Mouse (Mus musculus) hindbrain, postnatal 0 days (tissue): Measurements from ENCODE around the gene Phgr1. TPM values are rescaled to one million over a fixed set of nuclear protein-coding genes. Genes with fewer than 3 reads are reported as not detected.
A peak's percentile ranks its signal among the peaks of the same experiment; 100 is the strongest.

Experiments used
- ATAC-seq: fragments of 200-750 bp; cut with Nextera tagmentation; 2 replicates; pipeline ENCODE4 v1.8.0; 2017; ENCODE audit warnings: mild to moderate bottlenecking, moderate TSS enrichment, moderate library complexity
- DNase-seq: peaks from one replicate; pipeline ENCODE4 v3.0.0-alpha.2; 2015; ENCODE audit warnings: low spot score
- H3K27ac ChIP-seq: fragments of 300-500 bp; sonication (generic); 2 replicates; pipeline ENCODE4 v1.5.1; 2014; ENCODE audit warnings: mild to moderate bottlenecking
- H3K27me3 ChIP-seq: fragments of 300-500 bp; sonication (generic); 2 replicates; pipeline ENCODE4 v1.6.1; 2014; ENCODE audit warnings: low read length, mixed read lengths; ENCODE audit not compliant: insufficient read depth
- H3K36me3 ChIP-seq: fragments of 300-500 bp; sonication (generic); 2 replicates; pipeline ENCODE4 v1.6.1; 2014; ENCODE audit warnings: low read length, mixed read lengths; ENCODE audit not compliant: insufficient read depth
- H3K4me1 ChIP-seq: fragments of 300-500 bp; sonication (generic); 2 replicates; pipeline ENCODE4 v1.6.1; 2014; ENCODE audit warnings: antibody characterized with exemption, low read length, mixed read lengths; ENCODE audit not compliant: insufficient read depth
- H3K4me2 ChIP-seq: fragments of 300-500 bp; sonication (generic); 2 replicates; pipeline ENCODE4 v1.6.1; 2014; ENCODE audit warnings: low read depth, mild to moderate bottlenecking, low read length, moderate library complexity, mixed read lengths
- H3K4me3 ChIP-seq: fragments of 300-500 bp; sonication (generic); 2 replicates; pipeline ENCODE4 v1.5.1; 2014; ENCODE audit warnings: low read length
- H3K9ac ChIP-seq: fragments of 300-500 bp; sonication (generic); replicated peaks from 2 replicates; pipeline ENCODE4 v1.6.1; 2014; ENCODE audit warnings: mild to moderate bottlenecking, low read length, moderate library complexity, mixed read lengths
- H3K9me3 ChIP-seq: fragments of 300-500 bp; sonication (generic); 2 replicates; pipeline ENCODE4 v1.6.1; 2016; ENCODE audit warnings: low read length, mixed read lengths
- CTCF ChIP-seq: IDR thresholded peaks from 2 replicates; pipeline ENCODE4 v1.5.1; 2016; ENCODE audit warnings: antibody characterized with exemption, control low read depth, low read depth
- WGBS: fragments of 180-500 bp; shearing (Covaris S2); extraction: QIAGEN DNeasy Blood & Tissue Kit; methylation state at CpG from one replicate; pipeline ENCODE4 v1.1.7; 2014; 5-methylcytosine and 5-hydroxymethylcytosine counted together
- polyA plus RNA-seq: library from polyadenylated mRNA; unstranded; fragments of >200 nt; fragmentation: Nextera tagmentation; extraction: Ambion mirVana; gene quantifications from 2 replicates; pipeline ENCODE4 v1.2.1, GENCODE M21; 2015
- total RNA-seq: library from RNA; depleted of rRNA; stranded (reverse); fragments of >200 nt; gene quantifications from 2 replicates; pipeline ENCODE4 v1.2.3, GENCODE M21; 2014

Gene Phgr1
- total and polyA plus RNA-seq, 2 experiments from 2014 or later = not detected

GRCm38 (mm10) chr2:118759828-118760227 lies 12.7 kb upstream of the Phgr1 start:
- Histone ChIP-seq H3K27me3 (no peaks in the 10 kb centered on the region), H3K9me3 (no peaks in the 10 kb centered on the region), H3K36me3 (no peaks in the 10 kb centered on the region), H3K27ac (no peak overlapping the region), H3K4me2 (no peak overlapping the region), H3K9ac (no peak overlapping the region), H3K4me1 (peaks cover 23% of the 10 kb centered on the region), H3K4me3 (no peak overlapping the region)
- peak; percentile 85 for DNase-seq
- 12% methylated on average over 8 of the region's 8 CpGs for WGBS
- peak; percentile 33; the same call in 1 of the 2 replicates for ATAC-seq
- TF ChIP-seq CTCF = peak; percentile 79

DNA sequence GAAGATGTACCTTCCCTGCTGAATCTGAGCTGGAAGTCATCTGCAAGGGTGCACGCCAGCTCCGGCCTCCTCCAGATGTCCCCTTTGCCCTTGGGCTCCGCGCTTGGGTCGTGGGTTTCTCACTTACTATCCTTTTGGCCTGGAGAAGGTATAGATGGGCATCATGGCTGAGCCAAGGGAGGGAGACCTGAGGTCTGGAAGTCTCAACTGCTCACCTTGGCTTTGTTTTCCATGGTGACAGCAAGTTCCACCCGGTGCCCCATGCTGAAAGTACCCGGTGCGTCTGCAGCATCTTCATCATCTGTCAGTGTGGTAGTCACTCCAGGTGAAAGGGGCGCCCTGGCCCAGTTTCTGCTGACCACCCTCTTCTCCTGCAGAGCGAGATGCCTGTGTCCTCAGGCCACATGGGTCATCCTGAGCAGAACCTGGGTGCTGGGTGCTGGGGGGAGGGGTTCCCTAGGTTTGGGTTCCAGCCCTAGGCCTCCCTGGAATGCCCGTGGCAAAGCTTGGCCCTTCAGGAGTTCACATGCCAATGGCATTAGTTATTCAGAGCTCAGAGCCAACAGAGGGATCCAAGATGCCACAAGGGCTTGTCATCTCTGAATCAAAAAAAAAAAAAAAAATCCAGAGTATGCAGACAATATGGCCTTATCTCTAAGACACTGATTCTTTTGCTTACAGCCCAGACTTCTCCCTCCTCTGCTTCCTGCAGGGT lies 12.1 kb upstream of the Phgr1 start:
- no peak overlapping the region for H3K4me2 ChIP-seq
- WGBS = 80% methylated on average over 11 of the region's 11 CpGs
- H3K27ac ChIP-seq = no peak overlapping the region
- H3K9ac ChIP-seq = no peak overlapping the region
- H3K4me1 ChIP-seq = peaks cover 23% of the 10 kb centered on the region
- ATAC-seq = no peak
- H3K9me3 ChIP-seq = no peaks in the 10 kb centered on the region
- TF ChIP-seq CTCF = no peak
- DNase-seq = no peak
- H3K27me3 ChIP-seq = no peaks in the 10 kb centered on the region
- no peaks in the 10 kb centered on the region for H3K36me3 ChIP-seq
- H3K4me3 ChIP-seq = no peak overlapping the region

DNA sequence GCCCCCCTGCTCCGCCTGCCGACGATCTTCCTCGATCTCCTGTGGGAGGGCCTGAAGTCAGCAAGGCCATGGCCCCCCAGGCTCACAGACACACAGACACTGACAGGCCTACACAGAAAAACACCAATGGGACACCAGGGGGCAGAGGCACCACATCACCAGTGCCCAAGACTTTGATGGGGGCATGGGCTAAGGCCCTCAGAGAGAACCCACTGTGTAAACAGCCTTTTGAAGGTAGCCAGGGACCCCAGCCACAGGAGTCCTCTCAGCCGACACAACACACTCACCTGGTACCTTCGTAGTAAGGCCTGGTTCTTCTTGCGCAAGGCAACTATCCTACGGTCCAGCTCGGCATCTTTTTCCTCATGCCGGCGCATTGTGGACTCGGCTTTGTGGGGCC lies 11.2 kb upstream of the Phgr1 start:
- TF ChIP-seq CTCF = peak; percentile 45
- Histone ChIP-seq H3K27me3 (no peaks in the 10 kb centered on the region), H3K27ac (peak overlapping the region; percentile 79), H3K4me1 (peaks cover 23% of the 10 kb centered on the region), H3K4me3 (no peak overlapping the region), H3K4me2 (peak overlapping the region; percentile 41; the same call in 1 of the 2 replicates), H3K9ac (no peak overlapping the region), H3K36me3 (no peaks in the 10 kb centered on the region), H3K9me3 (no peaks in the 10 kb centered on the region)
- DNase-seq = no peak
- WGBS = 78% methylated on average over 12 of the region's 12 CpGs
- ATAC-seq = no peak

DNA sequence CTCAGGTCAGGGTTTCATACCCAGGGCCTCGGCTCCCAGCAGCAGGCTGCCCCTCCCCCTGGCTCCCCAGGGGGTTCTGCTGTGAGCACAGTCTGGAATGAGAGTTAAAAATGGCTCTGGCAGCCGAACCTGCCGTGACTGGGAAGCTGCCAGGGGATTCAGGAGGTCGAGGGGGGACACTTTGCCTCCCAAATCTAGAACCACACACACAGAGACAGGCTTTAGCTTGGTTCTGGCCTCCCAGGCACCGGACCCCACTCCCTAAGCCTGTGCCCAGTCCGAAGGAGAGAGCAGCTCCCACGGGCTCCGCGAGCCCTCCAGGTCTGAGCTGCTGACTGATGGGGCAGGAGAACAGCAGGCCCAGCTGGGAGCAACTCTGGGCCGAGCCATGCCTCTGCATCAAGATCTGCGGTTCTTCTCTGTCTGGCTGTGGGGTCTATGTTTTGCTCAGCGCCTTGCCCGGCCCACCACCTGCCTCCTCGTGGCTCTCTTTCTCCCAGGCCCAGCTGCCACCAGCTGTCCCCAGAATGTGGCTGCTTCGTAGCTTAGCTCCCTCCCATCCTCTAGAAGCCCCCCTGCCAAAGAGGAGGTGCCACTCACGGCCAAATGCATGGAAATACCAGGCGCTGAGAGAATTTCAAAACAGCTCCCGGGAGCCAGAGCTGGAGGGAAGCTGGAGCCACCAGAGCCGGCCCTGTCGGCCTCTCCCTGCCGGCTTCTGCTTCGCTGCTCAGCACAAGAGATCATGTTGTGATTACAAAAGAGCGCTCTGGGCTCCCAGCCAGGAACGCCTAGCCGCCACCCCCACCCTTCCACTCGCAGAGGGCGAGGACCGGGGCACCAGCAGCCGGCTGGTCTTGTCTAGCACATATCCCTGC lies 10.4 kb upstream of the Phgr1 start, which contains the start of gene Ccdc9b:
Ccdc9b (minus strand) TSS at position 756 of the 878 bp plus-strand sequence.
- DNase-seq (peak; percentile 89), ATAC-seq (peak; percentile 81)
- Histone ChIP-seq H3K27me3 (no peaks in the 10 kb centered on the region), H3K9me3 (no peaks in the 10 kb centered on the region), H3K36me3 (no peaks in the 10 kb centered on the region), H3K27ac (peak within 1 kb of the TSS; percentile 79), H3K4me2 (peak within 1 kb of the TSS; percentile 41), H3K4me3 (no peak within 1 kb of the TSS), H3K4me1 (peaks cover 23% of the 10 kb centered on the region), H3K9ac (peak within 1 kb of the TSS; percentile 18; the same call in 1 of the 2 replicates)
- WGBS = 6% methylated on average over 29 of the region's 29 CpGs
- TF ChIP-seq CTCF = peak; percentile 13; the same call in 1 of the 2 replicates

DNA sequence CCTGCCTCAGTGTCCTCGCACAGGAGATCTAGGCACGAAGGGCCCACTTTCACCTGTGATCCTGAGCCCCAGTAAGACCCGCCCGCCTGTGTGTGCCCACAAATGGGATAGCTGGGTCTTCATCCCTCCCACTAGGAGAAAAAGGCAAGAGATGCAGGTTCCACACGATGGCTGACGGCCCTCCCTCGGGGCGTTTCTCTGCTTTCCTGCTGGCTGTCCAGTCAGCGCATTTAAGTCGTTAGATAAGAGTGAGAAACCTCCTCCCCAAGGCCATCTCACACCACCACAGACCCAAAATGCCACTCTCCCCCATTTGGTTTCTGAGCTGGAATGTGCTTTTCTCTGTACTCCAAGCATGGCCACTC lies 9.8 kb upstream of the Phgr1 start:
- no peak for ATAC-seq
- Histone ChIP-seq H3K9me3 (no peaks in the 10 kb centered on the region), H3K27me3 (no peaks in the 10 kb centered on the region), H3K4me1 (peaks cover 23% of the 10 kb centered on the region), H3K4me3 (no peak overlapping the region), H3K4me2 (peak overlapping the region; percentile 41), H3K27ac (peak overlapping the region; percentile 79), H3K36me3 (no peaks in the 10 kb centered on the region), H3K9ac (0 out of 2 replicates have a peak overlapping the region, but pooled peaks have one; percentile 18)
- TF ChIP-seq CTCF = no peak
- 17% methylated on average over 10 of the region's 10 CpGs for WGBS
- DNase-seq = peak; percentile 38

DNA sequence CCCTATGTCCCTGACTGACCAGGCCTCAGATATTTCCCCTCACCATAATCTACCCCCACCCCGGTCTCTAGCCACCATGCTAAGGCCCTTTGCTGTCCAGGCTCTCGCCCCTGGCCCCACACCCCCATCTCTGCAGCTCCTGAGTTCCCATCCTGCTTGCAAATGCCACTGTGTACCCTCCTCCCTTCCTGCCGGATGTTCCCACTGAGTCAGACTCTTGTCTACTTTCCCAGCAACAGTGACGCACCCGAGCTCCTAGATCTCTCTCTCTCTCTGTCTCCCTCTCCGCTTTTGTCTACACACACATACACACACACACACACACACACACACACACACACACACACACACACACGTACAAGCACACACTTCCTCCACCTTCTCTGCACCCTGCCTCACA lies 9.1 kb upstream of the Phgr1 start:
- no peak for DNase-seq
- no peak for ATAC-seq
- no peak overlapping the region for H3K9ac ChIP-seq
- H3K4me3 ChIP-seq = no peak overlapping the region
- peaks cover 23% of the 10 kb centered on the region for H3K4me1 ChIP-seq
- no peaks in the 10 kb centered on the region for H3K27me3 ChIP-seq
- no peaks in the 10 kb centered on the region for H3K9me3 ChIP-seq
- H3K4me2 ChIP-seq = no peak overlapping the region
- TF ChIP-seq CTCF = no peak
- no peaks in the 10 kb centered on the region for H3K36me3 ChIP-seq
- 62% methylated on average over 7 of the region's 7 CpGs for WGBS
- peak overlapping the region; percentile 79; the same call in 1 of the 2 replicates for H3K27ac ChIP-seq
